Mouse (Mus musculus) brain, embryonic 18.5 days (tissue): Measurements from ENCODE around the gene Tnfrsf12a.

ENCODE experiments used
- DNase-seq: peaks from one replicate; pipeline ENCODE4 v3.0.0-alpha.2; 2012; ENCODE audit warnings: low read depth, low spot score

The Tnfrsf12a gene

GRCm38 (mm10) chr17:23677236-23677679 lies at the start of gene Tnfrsf12a:
Gene Tnfrsf12a, minus strand, starts transcription at chr17:23677468.
- DNase-seq: no peak

DNA sequence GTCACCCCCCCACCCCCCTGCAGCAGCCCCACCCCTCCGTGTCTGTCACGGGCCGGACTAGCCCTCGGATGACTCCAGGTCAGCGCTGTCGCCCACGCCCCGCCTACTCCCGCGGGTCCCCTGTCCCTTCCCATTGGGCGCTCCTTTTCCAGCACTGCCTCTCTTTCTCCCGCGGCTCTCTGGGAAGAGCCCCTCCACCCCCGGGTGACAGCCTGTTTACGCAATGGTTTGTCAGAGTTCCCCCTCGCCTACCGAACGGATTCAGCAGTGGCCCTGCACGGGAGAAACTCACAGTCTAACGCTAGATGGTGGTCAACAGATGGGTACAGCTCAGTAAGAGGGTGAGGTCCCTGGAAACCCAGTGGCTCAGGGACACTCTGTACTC lies 49.5 kb upstream of the Tnfrsf12a start:
- no peak for DNase-seq

- peak; percentile 84 for DNase-seq
Measured at GRCm38 (mm10) chr17:23725999-23726757, 48.9 kb upstream of the Tnfrsf12a start, which contains the start of gene Pkmyt1. Gene Pkmyt1, plus strand, starts transcription at chr17:23726336.

- DNase-seq: no peak
Measured at GRCm38 (mm10) chr17:23725477-23725876, 48.2 kb upstream of the Tnfrsf12a start.

GRCm38 (mm10) chr17:23722376-23723125 lies 45.3 kb upstream of the Tnfrsf12a start, which contains the start of gene 1520401A03Rik:
Gene 1520401A03Rik, minus strand, starts transcription at chr17:23722783.
- no peak for DNase-seq

DNA sequence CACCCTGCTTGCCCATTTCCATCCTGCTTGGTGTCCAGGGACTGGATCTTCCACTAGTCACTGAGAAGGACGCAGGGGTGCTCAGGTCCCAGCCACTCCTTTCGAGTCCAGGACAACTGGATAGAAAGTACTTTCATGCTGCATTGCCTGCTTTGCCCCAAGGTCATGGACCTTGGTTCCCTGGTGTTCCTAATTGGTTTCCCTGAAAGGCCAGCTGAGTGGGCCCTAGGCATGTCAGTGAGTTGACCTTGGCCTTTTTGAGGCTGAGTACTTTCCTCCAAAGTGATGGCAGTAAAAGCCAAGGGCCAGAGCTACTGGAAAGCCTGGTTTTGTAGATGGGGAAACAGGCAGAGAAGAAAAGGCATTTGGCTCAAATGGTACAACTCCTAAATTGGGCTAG lies 44.6 kb upstream of the Tnfrsf12a start:
- no peak for DNase-seq

DNA sequence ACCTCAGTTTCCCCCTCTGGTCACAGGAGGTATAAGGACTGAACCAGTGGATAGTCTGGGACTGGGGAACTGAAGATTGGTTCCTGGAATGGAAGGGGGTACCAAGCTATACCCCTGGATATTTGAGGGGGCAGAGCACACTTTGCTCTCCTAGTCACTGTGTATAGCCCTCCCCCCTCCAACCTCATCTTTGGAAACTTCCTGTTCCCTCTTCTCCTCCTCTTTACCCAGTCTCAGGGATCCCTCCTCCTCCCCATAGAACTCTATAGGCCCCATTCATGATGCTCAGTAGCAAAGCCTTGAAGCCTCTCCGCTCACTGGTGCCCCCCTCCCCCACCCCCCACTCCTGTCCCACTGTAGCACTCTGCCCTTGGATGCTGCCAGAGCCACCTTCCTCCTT lies 42.2 kb upstream of the Tnfrsf12a start:
- no peak for DNase-seq

GRCm38 (mm10) chr17:23717003-23717402 lies 39.7 kb upstream of the Tnfrsf12a start:
- DNase-seq: no peak

- DNase-seq: no peak
Measured at GRCm38 (mm10) chr17:23706212-23706611, 28.9 kb upstream of the Tnfrsf12a start.

GRCm38 (mm10) chr17:23705525-23706104 lies 28.3 kb upstream of the Tnfrsf12a start:
- DNase-seq: no peak

GRCm38 (mm10) chr17:23704741-23705140 lies 27.5 kb upstream of the Tnfrsf12a start:
- no peak for DNase-seq

GRCm38 (mm10) chr17:23703301-23703700 lies 26.0 kb upstream of the Tnfrsf12a start:
- DNase-seq: no peak

GRCm38 (mm10) chr17:23700079-23700478 lies 22.8 kb upstream of the Tnfrsf12a start:
- peak; percentile 73 for DNase-seq

DNA sequence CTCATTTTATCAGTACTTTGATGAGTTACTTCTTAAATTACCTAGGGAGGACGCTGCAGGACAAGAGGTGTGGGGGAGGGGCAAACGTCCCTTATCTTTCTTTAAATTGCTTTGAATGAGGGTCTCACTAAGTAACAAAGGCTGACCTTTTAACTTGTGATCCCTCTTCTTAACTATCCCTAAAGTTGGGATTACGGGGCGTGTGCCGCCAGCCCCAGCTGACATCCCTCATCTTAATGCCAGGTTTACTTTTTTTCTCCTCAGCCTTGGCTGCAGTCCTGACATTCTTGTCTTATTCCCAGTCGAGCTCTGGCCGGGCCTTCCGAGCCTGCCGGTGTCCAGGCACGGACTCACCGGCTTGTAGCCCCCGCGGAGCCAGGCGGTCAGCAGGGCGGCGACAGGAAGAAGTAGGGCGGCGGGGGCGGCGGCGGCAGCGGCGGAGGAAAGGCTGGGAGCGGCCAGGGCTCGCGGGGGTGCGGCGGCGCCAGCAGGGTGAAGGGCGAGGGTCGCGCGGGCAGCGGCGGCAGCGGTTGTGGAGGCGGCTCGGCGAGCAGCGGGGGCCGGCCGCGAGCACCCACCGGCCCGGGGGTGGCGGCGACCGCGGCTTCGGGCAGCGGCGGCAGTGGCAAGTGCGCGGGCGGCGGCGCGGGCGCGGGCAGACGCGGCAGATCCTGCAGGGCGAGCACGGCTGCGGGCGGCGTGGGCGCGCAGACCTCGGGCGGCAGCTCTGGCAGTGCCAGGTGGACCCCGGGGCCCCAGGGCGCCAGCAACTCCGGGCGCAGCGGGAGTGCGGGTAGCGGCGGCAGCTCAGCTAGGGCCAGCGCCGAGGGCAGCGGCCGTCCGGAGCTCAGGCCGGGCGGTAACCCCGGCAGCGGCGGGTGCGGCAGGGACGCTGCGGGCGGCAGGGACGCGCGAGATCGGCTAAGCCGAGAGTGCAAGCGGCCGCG lies 22.1 kb upstream of the Tnfrsf12a start:
- DNase-seq: no peak

GRCm38 (mm10) chr17:23695801-23696200 lies 18.5 kb upstream of the Tnfrsf12a start:
- no peak for DNase-seq

DNA sequence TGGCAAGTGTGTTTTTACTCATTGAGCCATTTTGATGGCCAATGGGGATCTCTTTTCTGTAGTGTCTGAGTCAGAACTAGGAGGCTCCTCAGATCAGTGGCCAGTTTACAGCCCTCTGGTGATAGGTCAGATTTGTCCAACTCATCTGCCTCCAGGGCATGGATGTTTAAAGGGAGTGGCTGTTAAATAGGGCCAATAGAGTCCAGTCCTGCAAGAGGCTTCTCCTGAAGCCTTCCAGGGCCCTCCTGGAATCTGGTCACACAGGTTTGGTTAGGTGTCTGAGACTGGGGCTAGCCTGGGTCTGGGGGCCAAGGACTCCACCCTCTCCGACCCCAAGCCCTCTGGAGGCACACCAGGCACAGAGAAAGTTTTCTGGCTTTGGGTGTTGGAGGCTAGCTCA lies 17.2 kb upstream of the Tnfrsf12a start:
- no peak for DNase-seq

- no peak for DNase-seq
Measured at GRCm38 (mm10) chr17:23683856-23684672, 6.8 kb upstream of the Tnfrsf12a start, which contains the start of gene Cldn9. Gene Cldn9, minus strand, starts transcription at chr17:23684026.

DNA sequence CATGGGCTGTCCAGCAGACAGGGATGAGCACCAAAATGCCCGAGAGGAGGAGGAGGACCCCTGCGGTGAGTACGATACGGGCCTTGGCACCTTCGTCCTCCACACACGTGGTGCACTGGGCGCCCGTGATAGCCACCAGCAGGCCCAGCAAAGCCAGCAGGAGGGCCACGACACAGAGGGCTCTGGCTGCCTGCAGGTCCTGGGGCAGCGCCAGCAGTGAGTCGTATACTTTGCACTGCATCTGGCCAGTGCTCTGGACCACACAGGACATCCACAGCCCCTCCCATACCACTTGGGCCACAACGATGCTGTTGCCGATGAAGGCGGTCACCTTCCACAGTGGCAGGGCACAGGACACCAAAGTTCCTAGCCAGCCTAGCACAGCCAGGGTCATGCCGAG lies 6.0 kb upstream of the Tnfrsf12a start:
- DNase-seq: no peak

DNA sequence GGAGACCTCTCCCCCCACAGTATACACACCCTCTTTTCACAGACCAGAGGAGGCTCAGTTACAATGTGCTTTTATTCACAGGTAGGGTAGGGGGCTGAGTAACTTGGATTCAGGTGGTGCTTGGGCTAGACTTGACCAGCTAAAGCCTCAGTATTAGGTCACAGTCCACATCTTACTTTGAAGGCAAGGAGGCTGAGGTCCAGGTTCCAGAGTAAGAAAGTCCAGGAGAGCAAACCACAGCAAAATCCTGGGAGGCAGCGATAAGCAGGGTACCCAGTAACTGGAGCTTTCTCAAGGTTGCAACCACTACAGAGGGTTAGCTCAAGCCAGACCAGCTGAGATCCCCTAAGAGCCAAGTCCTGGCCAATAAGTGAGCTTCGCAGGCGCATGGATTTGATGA lies 5.3 kb upstream of the Tnfrsf12a start:
- no peak for DNase-seq

GRCm38 (mm10) chr17:23682092-23682491 lies 4.8 kb upstream of the Tnfrsf12a start:
- no peak for DNase-seq
